Mouse (Mus musculus): ENCODE results near the gene H2-Ab1. TPM values are rescaled to one million over a fixed set of nuclear protein-coding genes. Genes with fewer than 3 reads are reported as not detected.
"Not testable (repeated sequence)": the region's sequence is repeated elsewhere in the genome, so short reads cannot be mapped to it uniquely, and the experiment has no call there.

H2-Ab1 gene
- total RNA-seq (2021) (10 to 100 TPM; 78.4 to 97.1 TPM), polyA plus RNA-seq (2012; rRNA removed) (364 and 513 TPM in 2 replicates)
- long read RNA-seq, transcript H2-Ab1-201 (6 exons, 1,212 nt) = major isoform, 201 of 209 reads
- long read RNA-seq, partial matches to known transcripts = 6 of 209 reads
- long read RNA-seq, other reads (novel, unspliced or antisense) = 1 of 209 reads

- DNase-seq = peak; percentile 78
Observed at GRCm38 (mm10) chr17:34257594-34258375, at the start of gene H2-Ab1. TSS of gene H2-Ab1 (plus strand) at chr17:34257689.

- no peak for DNase-seq
Observed at GRCm38 (mm10) chr17:34207866-34208265, 49.6 kb upstream of the H2-Ab1 start.

DNA sequence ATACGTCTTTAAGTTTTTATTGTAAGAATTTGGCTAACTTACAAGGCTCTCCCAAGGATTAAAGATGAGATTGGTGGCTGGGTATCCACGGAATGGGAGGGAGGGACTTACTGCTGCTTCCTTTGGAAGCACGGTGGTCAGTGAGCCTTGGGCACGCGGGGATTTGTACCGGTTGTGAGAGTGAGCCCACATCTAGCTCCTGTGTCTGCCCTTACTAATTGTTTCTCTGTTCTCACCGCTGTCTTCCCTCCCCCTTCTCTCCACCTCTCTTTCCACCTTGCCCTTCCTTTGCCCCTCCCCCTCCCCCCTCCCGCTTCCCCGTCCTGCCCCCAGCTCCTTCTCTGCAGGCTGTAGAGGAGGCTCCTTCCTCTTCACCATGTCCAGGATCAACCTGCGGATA is 49.1 kb upstream of the H2-Ab1 start:
- no peak for DNase-seq

GRCm38 (mm10) chr17:34209680-34210079 is 47.8 kb upstream of the H2-Ab1 start:
- DNase-seq = no peak

GRCm38 (mm10) chr17:34210599-34210998 is 46.9 kb upstream of the H2-Ab1 start:
- DNase-seq = peak; percentile 81

GRCm38 (mm10) chr17:34211746-34212365 is 45.6 kb upstream of the H2-Ab1 start:
- no peak for DNase-seq

- no peak for DNase-seq
Observed at GRCm38 (mm10) chr17:34213936-34214335, 43.6 kb upstream of the H2-Ab1 start.

DNA sequence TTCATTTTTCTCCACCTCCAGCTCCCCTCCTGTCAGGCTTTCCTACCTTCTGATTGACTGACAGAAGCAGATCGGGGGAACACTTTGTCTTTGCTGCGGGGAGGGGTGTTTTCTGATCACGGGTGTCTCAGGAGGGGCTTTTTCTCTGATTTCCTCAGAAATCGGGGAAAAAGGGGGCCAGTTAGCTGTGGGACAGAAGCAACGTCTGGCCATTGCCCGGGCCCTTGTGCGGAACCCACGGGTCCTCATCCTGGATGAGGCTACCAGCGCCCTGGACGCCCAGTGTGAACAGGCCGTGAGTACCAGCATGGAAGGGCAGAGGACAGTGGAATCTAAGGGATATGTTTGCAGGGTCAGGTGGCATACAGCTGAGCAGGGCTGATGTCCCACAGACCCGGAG is 42.3 kb upstream of the H2-Ab1 start:
- DNase-seq = no peak

DNA sequence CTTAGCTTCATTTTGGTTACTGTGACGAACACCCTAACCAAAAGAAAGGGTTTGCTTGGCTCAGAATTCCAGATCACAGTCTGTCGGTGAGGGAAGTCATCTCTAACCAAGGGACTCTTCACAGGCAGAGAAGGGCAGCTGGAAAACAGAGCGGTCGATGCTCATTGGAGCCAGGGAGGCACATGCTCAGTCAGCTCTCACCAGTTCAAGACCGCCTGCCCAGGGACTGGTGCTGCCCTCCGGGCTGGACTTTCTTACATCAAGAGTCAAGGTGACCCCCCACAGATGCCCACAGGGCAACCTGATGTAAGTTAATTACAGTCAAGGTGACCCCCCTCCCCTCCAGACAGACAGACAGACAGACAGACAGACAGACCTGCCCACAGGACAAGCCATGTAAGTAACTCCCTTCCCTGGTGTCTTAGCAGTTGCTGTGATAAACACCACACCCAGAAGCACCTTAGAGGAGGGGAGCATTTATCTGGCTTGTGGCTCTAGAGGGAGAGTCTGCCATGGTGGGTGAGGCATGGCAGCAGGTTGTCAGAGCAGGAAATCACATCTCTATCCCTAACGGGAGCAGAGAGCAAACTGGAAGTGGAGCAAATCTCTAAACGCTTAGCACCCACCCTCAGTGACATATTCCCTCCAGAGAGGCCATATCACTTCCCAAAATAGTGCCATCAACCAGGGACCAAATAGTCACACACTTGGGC is 40.1 kb upstream of the H2-Ab1 start:
- no peak for DNase-seq

GRCm38 (mm10) chr17:34217986-34218385 is 39.5 kb upstream of the H2-Ab1 start:
- no peak for DNase-seq

- peak; percentile 78 for DNase-seq
Observed at GRCm38 (mm10) chr17:34218675-34219074, 38.8 kb upstream of the H2-Ab1 start.

DNA sequence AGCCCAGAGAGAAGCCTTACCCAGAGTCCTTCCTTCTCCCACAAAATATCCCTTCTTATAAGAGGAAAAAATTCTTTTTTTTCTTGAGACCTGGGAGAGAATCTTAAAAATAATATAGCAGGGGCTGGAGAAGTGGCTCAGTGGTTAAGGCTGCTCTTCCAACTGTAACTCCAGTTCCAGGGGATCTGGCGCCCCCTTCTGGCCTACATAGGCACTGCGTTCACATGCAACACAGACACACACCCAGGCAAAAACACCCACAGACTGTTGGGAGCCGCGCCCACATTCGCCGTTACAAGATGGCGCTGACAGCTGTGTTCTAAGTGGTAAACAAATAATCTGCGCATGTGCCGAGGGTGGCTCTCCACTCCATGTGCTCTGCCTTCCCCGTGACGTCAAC is 38.4 kb upstream of the H2-Ab1 start:
- peak; percentile 44 for DNase-seq

- DNase-seq = not testable (repeated sequence)
Observed at GRCm38 (mm10) chr17:34219801-34220200, 37.7 kb upstream of the H2-Ab1 start.

DNA sequence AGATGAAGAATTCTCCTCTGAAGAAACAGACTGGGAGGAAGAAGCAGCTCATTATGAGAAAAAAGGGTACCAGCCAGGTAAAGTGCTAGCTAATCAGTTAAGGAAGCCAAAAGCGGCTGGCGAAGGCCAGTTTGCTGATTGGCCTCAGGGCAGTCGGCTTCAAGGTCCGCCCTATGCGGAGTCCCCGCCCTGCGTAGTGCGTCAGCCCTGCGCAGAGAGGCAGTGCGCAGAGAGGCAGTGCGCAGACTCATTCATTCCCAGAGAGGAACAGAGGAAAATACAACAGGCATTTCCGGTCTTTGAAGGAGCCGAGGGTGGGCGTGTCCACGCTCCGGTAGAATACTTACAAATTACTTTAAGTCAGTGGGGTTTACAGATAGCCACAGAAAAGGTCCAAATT is 37.1 kb upstream of the H2-Ab1 start:
- DNase-seq = not testable (repeated sequence)

GRCm38 (mm10) chr17:34224816-34225215 is 32.7 kb upstream of the H2-Ab1 start:
- no peak for DNase-seq

DNA sequence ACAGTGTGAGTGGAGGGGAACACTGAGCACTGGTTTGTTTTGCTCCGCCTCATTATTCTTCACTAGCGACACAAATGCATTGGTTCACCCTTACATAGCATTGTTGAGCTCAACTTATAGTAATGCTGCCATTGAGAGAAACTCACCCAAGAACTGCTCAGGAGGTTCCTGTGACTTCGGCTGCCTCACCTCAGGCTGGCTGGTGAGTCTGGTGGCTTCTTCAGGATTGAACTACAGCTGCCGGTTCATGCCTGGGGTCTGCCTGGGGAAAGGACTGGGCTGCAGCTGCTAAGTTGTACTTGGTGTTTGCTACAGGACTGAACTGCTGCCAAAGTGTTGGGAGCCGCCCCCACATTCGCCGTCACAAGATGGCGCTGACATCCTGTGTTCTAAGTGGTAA is 32.1 kb upstream of the H2-Ab1 start:
- no peak for DNase-seq

DNA sequence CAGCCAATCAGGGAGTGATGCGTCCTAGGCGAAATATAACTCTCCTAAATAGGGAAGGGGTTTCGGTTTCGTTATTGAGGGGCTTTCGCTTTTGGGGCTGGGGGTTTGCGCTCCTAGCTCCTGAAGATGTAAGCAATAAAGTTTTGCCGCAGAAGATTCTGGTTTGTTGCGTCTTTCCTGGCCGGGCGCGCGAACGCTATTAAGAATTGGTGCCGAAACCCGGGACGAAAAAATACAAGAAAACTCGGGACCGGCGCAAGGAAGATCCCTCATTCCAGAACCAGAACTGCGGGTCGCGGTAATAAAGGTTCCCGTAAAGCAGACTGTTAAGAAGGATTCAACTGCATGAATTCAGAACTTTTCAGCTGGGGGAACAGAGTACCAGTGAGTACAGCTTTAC is 31.6 kb upstream of the H2-Ab1 start:
- not testable (repeated sequence) for DNase-seq

DNA sequence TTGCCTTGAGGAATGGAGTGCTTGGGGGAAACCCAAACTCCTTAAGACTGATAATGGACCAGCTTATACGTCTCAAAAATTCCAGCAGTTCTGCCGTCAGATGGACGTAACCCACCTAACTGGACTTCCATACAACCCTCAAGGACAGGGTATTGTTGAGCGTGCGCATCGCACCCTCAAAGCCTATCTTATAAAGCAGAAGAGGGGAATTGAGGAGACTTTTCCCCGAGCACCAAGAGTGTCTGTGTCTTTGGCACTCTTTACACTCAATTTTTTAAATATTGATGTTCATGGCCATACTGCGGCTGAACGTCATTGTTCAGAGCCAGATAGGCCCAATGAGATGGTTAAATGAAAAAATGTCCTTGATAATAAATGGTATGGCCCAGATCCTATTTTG is 26.5 kb upstream of the H2-Ab1 start:
- DNase-seq = not testable (repeated sequence)

- not testable (repeated sequence) for DNase-seq
Observed at GRCm38 (mm10) chr17:34232021-34232420, 25.5 kb upstream of the H2-Ab1 start.

DNA sequence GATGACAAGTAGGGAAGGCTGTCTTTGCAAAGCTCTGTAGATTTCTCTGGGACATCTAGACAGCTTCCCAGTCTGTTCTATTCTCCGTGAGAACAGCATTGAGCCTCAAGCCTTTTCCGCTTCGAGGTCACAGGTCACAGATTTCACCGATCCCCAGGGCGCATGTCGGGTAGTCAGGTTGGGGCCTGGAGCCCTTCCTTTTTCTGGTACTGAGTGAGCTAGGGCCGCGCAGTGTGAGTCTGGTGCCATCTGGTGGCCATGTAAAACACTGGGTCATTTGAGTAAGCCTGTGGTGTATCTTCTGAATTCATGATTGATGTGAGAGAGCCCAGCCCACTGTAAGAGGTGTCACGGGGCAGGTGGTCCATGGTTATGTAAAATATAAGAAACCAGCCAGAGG is 22.6 kb upstream of the H2-Ab1 start:
- DNase-seq = peak; percentile 76

DNA sequence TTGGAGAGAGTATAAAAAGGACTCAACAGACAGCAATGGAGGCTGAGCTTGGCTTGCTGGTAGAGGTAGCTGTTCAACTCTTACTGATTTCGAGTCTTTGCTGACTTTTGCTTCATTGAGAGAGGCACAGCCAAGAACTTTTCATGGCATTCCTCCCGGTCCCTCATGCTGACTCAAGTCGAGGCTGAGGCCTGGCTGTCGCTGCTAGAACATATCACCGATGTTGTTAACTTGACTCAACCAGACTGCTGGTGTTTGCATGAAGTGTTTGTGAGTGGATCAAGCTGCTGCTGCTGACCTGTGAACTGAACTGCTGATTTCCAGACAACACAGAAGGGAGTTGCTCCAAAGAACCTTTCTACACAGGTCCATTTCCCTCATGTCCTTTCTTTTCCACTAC is 20.8 kb upstream of the H2-Ab1 start:
- no peak for DNase-seq

- DNase-seq = no peak
Observed at GRCm38 (mm10) chr17:34237741-34238140, 19.7 kb upstream of the H2-Ab1 start.

DNA sequence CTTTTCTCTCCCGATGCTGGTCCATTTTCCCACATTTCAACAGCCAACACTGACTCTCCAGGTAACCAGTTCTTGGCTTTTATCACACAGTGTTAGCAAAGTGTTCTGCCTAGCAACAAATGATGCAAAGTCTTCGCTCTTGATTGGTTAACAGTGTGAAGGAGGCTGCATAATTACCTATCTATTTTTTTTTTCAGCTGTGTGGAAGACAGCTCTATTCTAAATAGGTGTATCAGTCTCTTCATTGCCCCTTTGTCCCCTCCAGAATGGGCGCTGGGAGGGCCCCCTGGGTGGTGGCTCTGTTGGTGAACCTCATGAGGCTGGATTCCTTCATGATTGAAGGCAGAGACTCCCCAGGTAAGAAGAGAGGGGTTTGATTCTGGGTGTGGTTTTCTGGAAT is 18.8 kb upstream of the H2-Ab1 start, which contains the start of gene H2-Ob:
Gene H2-Ob (plus strand): TSS at position 198 of the 400 bp plus-strand sequence.
- no peak for DNase-seq
